Mouse (Mus musculus) midbrain, embryonic 14.5 days (tissue): ENCODE measurements at regions not wholly inside any gene's neighbourhood (a gene's known extent, or its start where the extent isn't known, plus 50 kb on each side); places are given as distances from the start of the nearest gene placed in this dataset.

Experiments used
- ATAC-seq: fragments of 200-750 bp; cut with Nextera tagmentation; 2 replicates; pipeline ENCODE4 v1.8.0; 2017; ENCODE audit warnings: moderate number of reproducible peaks, moderate library complexity; ENCODE audit not compliant: low FRiP score, low TSS enrichment
- DNase-seq: peaks from one replicate; pipeline ENCODE4 v3.0.0-alpha.2; 2015
- H3K27ac ChIP-seq: fragments of 300-500 bp; sonication (generic); replicated peaks from 2 replicates; pipeline ENCODE4 v1.5.1; 2014; ENCODE audit warnings: mild to moderate bottlenecking, low read depth, low read length, moderate library complexity
- H3K27me3 ChIP-seq: fragments of 300-500 bp; sonication (generic); 2 replicates; pipeline ENCODE4 v1.6.1; 2014; ENCODE audit warnings: low read length, control low read depth, mixed read lengths; ENCODE audit not compliant: control insufficient read depth, insufficient read depth
- H3K36me3 ChIP-seq: fragments of 300-500 bp; sonication (generic); 2 replicates; pipeline ENCODE4 v1.6.1; 2014; ENCODE audit warnings: low read length, control low read depth; ENCODE audit not compliant: control insufficient read depth, insufficient read depth
- H3K4me1 ChIP-seq: fragments of 300-500 bp; sonication (generic); 2 replicates; pipeline ENCODE4 v1.6.1; 2014; ENCODE audit warnings: mild to moderate bottlenecking, antibody characterized with exemption, low read length, control low read depth; ENCODE audit not compliant: control insufficient read depth, insufficient read depth
- H3K4me2 ChIP-seq: fragments of 300-500 bp; sonication (generic); 2 replicates; pipeline ENCODE4 v1.6.1; 2014; ENCODE audit warnings: mild to moderate bottlenecking, low read length, moderate library complexity
- H3K4me3 ChIP-seq: fragments of 300-500 bp; sonication (generic); replicated peaks from 2 replicates; pipeline ENCODE4 v1.5.1; 2014; ENCODE audit warnings: low read depth, low read length
- H3K9ac ChIP-seq: fragments of 300-500 bp; sonication (generic); replicated peaks from 2 replicates; pipeline ENCODE4 v1.6.1; 2014; ENCODE audit warnings: mild to moderate bottlenecking, low read length, moderate library complexity
- H3K9me3 ChIP-seq: fragments of 300-500 bp; sonication (generic); 2 replicates; pipeline ENCODE4 v1.6.1; 2016; ENCODE audit warnings: low read length, control low read depth, mixed read lengths; ENCODE audit not compliant: control insufficient read depth
- WGBS: fragments of 180-500 bp; shearing (Covaris S2); extraction: QIAGEN DNeasy Blood & Tissue Kit; methylation state at CpG from one replicate; pipeline ENCODE4 v1.1.7; 2014; 5-methylcytosine and 5-hydroxymethylcytosine counted together

DNA sequence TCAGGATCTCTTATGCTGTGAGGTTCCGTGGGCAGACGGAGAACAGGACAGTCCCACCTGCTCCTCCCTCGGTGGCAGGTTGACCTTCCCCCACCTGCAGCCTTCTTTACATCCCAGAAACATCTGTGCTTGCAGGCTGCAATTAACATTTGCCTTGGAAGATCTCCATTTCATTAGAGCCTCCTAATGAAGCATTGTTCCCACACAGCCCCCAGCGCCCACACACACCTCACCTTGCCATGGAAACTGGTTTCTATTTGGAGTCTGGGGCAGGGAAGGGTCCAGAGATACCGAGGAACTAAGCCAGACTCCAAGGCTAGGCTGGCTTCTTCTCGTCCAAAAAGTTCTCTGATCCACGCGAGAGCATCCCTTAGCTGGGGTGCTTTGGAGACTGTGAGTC lies 56.6 kb upstream of the Rpl38 start:
- DNase-seq, result no peak
- Histone ChIP-seq H3K27ac (no peak overlapping the region), H3K9me3 (0 out of 2 replicates have a peak, but pooled peaks cover 3% of the 10 kb centered on the region), H3K9ac (no peak overlapping the region), H3K36me3 (no peaks in the 10 kb centered on the region), H3K4me3 (no peak overlapping the region), H3K4me1 (no peaks in the 10 kb centered on the region), H3K27me3 (no peaks in the 10 kb centered on the region), H3K4me2 (no peak overlapping the region)
- no peak for ATAC-seq
- 80% methylated on average over 8 of the region's 8 CpGs for WGBS

DNA sequence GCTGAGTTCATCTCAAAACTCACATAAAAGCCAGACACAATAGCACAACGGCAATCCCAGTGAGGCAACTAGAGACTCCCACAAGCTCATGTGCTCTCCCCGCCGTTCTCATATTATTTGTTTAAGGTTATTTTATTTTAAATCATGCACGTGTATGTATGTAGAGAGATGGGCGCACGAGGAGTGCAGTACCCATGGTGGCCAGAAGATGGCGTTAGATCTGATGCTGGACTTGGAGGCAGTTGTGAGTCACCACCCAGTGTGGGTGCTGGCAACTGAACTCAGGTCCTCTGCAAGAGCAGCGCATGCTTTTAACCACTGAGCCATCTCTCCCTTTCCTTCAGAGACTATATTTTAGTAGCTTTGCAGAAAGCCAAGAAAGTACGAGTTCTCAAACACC lies 60.3 kb upstream of the Rpl38 start:
- DNase-seq, result no peak
- Histone ChIP-seq H3K4me1 (no peaks in the 10 kb centered on the region), H3K9me3 (0 out of 2 replicates have a peak, but pooled peaks cover 3% of the 10 kb centered on the region), H3K27ac (no peak overlapping the region), H3K27me3 (no peaks in the 10 kb centered on the region), H3K4me3 (no peak overlapping the region), H3K4me2 (no peak overlapping the region), H3K36me3 (no peaks in the 10 kb centered on the region), H3K9ac (no peak overlapping the region)
- 92% methylated on average over 9 of the region's 9 CpGs for WGBS
- ATAC-seq, result no peak

DNA sequence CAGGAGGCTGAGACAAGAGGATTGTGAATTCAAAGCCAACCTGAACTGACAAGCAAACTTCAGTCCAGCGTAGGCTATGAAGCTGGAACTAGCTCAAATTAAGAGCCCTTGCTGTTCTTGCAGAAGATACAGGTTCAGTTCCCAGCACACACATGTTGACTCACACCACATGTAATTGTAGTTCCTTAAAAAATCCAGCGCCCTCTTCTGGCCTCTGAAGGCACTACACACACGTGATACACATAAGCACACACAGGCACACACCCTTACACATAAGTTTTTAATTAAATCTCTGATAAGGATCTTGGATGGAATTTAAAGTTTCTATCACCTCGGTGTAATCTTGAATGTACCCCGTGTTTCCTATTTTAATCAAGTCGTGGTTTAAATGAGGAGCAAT lies 65.2 kb upstream of the Rpl38 start:
- 80% methylated on average over 6 of the region's 6 CpGs for WGBS
- Histone ChIP-seq H3K36me3 (no peaks in the 10 kb centered on the region), H3K4me2 (no peak overlapping the region), H3K4me1 (no peaks in the 10 kb centered on the region), H3K9me3 (no peaks in the 10 kb centered on the region), H3K27ac (no peak overlapping the region), H3K9ac (no peak overlapping the region), H3K4me3 (no peak overlapping the region), H3K27me3 (no peaks in the 10 kb centered on the region)
- DNase-seq, result no peak
- no peak for ATAC-seq

DNA sequence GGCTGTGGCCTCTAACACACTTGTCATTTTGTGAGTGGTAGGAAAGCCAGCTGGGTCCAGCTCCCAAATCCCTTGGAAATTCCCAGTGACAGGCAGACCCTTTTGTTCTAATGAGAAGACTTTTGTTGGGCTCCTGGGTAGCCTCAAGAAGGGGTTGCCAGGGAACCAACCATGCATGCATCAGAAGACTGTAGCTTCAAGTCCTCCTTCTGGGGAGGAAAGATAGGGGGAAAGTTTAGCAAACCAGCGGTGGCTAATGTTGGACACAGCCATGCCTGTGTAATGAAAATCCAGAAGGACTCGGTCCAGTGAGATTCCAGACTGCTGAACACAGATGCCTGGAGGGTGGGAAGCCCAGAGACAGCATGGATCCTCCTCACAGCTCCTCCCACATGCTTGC lies 71.1 kb upstream of the Rpl38 start:
- H3K36me3 ChIP-seq, result no peaks in the 10 kb centered on the region
- no peaks in the 10 kb centered on the region for H3K9me3 ChIP-seq
- H3K4me3 ChIP-seq, result no peak overlapping the region
- peak overlapping the region; percentile 39 for H3K27ac ChIP-seq
- H3K4me1 ChIP-seq, result peaks cover 8% of the 10 kb centered on the region; the same call in 1 of the 2 replicates
- 0 out of 2 replicates have a peak overlapping the region, but pooled peaks have one; percentile 18 for H3K4me2 ChIP-seq
- ATAC-seq (no peak), DNase-seq (peak; percentile 63)
- 4% methylated on average over 2 of the region's 2 CpGs for WGBS
- no peaks in the 10 kb centered on the region for H3K27me3 ChIP-seq
- no peak overlapping the region for H3K9ac ChIP-seq

DNA sequence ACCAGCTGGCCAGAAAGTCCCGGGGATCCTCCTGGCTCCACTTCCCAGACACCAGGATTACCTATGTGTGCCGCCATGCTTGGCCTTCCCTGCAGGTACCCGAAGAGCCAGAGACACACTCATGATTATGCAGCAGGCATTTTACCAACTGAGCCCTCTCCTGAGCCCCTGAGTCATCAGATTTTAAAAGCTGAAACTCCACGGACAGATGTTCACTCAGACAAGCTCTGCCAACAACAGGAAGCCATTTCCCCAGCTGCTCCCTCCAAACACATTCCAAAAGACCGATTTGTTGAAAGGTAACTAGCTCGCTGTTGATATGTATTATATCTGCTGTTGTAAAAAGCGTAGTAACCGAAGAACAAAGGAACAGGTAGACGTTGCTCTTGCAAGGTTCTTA lies 75.4 kb upstream of the Rpl38 start:
- no peak overlapping the region for H3K27ac ChIP-seq
- no peaks in the 10 kb centered on the region for H3K9me3 ChIP-seq
- WGBS, result 58% methylated on average over 9 of the region's 9 CpGs

DNA sequence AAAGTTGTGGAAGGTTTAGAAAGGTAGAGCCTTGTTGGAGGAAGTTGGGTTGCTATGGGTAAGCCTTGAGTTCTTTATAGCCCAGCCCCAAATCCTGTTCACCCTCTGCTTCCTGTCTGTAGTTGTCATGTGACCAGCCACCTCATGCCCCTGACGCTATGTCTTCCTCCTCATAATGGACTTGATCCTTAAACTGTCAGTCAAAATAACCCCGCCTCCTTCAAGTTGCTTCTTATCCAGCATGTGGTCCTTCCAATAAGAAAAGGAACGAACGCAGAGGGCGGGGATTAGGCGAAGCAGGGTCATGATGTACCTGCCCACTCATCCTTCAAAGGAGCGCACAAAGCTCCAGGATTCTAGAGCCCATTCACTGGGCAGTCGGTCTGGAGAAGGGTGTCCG lies 79.8 kb upstream of the Rpl38 start:
- no peaks in the 10 kb centered on the region for H3K27me3 ChIP-seq
- WGBS, result 58% methylated on average over 9 of the region's 9 CpGs
- H3K9me3 ChIP-seq, result peaks cover 7% of the 10 kb centered on the region; the same call in 1 of the 2 replicates
- H3K4me3 ChIP-seq, result no peak overlapping the region
- no peak overlapping the region for H3K9ac ChIP-seq
- no peak overlapping the region for H3K4me2 ChIP-seq
- DNase-seq (no peak), ATAC-seq (no peak)
- H3K27ac ChIP-seq, result no peak overlapping the region
- no peaks in the 10 kb centered on the region for H3K4me1 ChIP-seq
- no peaks in the 10 kb centered on the region for H3K36me3 ChIP-seq

More for the DNA sequence above, 75.4 kb upstream of the Rpl38 start:
- ATAC-seq (no peak), DNase-seq (peak; percentile 31)
- Histone ChIP-seq H3K4me1 (peaks cover 8% of the 10 kb centered on the region; the same call in 1 of the 2 replicates), H3K36me3 (no peaks in the 10 kb centered on the region), H3K4me2 (no peak overlapping the region), H3K4me3 (no peak overlapping the region), H3K9ac (no peak overlapping the region), H3K27me3 (no peaks in the 10 kb centered on the region)

DNA sequence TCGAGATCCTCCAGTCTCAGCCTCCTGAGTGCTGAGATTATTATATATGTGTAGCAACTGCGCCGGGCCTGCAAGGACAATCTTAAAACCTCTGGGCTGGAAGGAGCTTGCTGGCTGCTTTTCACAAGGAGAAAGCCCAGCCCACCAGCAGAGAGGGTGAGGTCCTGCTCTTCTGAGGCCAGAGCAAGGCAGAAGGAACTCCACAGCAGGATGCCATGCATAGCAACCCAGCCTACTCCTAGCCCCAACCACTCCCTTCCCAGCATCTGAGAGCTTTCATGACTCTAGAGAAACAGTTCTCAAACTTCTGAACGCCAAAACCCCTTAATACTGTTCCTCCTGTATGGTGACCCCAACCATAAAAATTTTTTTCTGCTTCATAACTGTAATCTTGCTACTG lies 80.3 kb upstream of the Rpl38 start:
- no peaks in the 10 kb centered on the region for H3K27me3 ChIP-seq
- H3K9me3 ChIP-seq, result peaks cover 7% of the 10 kb centered on the region; the same call in 1 of the 2 replicates
- H3K4me3 ChIP-seq, result no peak overlapping the region
- ATAC-seq, result no peak
- no peaks in the 10 kb centered on the region for H3K4me1 ChIP-seq
- no peak for DNase-seq
- H3K27ac ChIP-seq, result no peak overlapping the region
- no peaks in the 10 kb centered on the region for H3K36me3 ChIP-seq
- H3K4me2 ChIP-seq, result no peak overlapping the region
- 90% methylated on average over 4 of the region's 4 CpGs for WGBS
- no peak overlapping the region for H3K9ac ChIP-seq

DNA sequence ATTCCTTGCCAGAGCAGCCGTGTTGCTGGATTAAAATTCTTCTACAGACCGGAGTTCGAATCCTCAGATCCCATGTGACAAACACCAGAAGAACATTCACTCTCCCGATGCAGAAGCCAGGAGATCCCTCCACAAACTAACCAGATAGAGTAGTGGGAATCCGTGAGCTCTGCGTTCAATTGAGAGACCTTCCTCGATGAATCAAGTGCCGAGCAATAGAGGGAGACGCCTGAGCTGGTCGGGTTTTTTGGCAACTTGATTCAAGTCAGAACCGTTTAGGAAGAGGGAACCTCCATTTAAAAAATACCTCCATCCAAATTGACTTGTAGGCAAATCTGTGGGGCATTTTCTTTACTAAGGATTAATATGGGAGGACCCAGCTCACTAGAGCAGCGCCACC lies 81.9 kb upstream of the Rpl38 start:
- no peak for ATAC-seq
- Histone ChIP-seq H3K4me1 (no peaks in the 10 kb centered on the region), H3K27me3 (no peaks in the 10 kb centered on the region), H3K27ac (no peak overlapping the region), H3K9me3 (peaks cover 7% of the 10 kb centered on the region; the same call in 1 of the 2 replicates), H3K4me2 (no peak overlapping the region), H3K4me3 (no peak overlapping the region), H3K36me3 (no peaks in the 10 kb centered on the region), H3K9ac (no peak overlapping the region)
- 91% methylated on average over 12 of the region's 12 CpGs for WGBS
- no peak for DNase-seq

DNA sequence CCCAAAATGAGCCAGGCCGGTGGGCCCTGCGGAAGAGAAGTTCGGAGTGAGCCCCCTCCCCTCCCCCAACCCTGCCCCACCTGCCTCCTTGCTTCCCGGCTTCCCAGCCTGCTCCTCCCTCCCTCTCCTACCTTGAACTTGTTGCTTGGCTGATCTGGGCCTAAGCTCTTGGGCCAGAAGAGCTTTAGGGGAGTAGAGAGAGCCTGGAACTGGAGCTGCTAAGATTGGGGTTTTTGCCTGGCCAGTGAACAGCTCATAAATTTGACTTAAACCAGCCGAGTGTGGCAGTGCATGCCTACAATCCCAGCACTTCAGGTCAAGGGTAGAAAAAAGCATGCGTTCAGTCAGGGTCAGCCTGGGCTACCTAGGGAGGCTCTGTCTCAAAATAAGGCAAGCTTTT lies 83.5 kb upstream of the Rpl38 start:
- 76% methylated on average over 6 of the region's 6 CpGs for WGBS
- H3K9me3 ChIP-seq, result peaks cover 7% of the 10 kb centered on the region; the same call in 1 of the 2 replicates
- ATAC-seq (no peak), DNase-seq (no peak)
- H3K9ac ChIP-seq, result no peak overlapping the region
- H3K27me3 ChIP-seq, result no peaks in the 10 kb centered on the region
- H3K27ac ChIP-seq, result no peak overlapping the region
- H3K4me1 ChIP-seq, result no peaks in the 10 kb centered on the region
- no peak overlapping the region for H3K4me2 ChIP-seq
- H3K4me3 ChIP-seq, result no peak overlapping the region
- no peaks in the 10 kb centered on the region for H3K36me3 ChIP-seq
